Mouse (Mus musculus) limb, embryonic 14.5 days (tissue): ENCODE data around the gene Zfp668. TPM values are rescaled to one million over a fixed set of nuclear protein-coding genes. Genes with fewer than 3 reads are reported as not detected.

Experiments
- ATAC-seq: fragments of 200-750 bp; cut with Nextera tagmentation; 2 replicates; pipeline ENCODE4 v1.8.0; 2017; ENCODE audit warnings: low read depth, moderate number of reproducible peaks, moderate TSS enrichment; ENCODE audit not compliant: low FRiP score
- DNase-seq: peaks from one replicate; pipeline ENCODE4 v3.0.0-alpha.2; 2015; ENCODE audit warnings: low spot score
- H3K27ac ChIP-seq: fragments of 300-500 bp; sonication (generic); replicated peaks from 2 replicates; pipeline ENCODE4 v1.5.1; 2014; ENCODE audit warnings: low read depth, mild to moderate bottlenecking, low read length, moderate library complexity, mixed read lengths
- H3K27me3 ChIP-seq: fragments of 300-500 bp; sonication (generic); 2 replicates; pipeline ENCODE4 v1.6.1; 2014; ENCODE audit warnings: low read length, mixed read lengths; ENCODE audit not compliant: control insufficient read depth, insufficient read depth
- H3K36me3 ChIP-seq: fragments of 300-500 bp; sonication (generic); 2 replicates; pipeline ENCODE4 v1.6.1; 2014; ENCODE audit warnings: mild to moderate bottlenecking, low read length, moderate library complexity, mixed read lengths; ENCODE audit not compliant: control insufficient read depth, insufficient read depth
- H3K4me1 ChIP-seq: fragments of 300-500 bp; sonication (generic); 2 replicates; pipeline ENCODE4 v1.6.1; 2014; ENCODE audit warnings: antibody characterized with exemption, low read length, mixed read lengths; ENCODE audit not compliant: control insufficient read depth, insufficient read depth
- H3K4me2 ChIP-seq: fragments of 300-500 bp; sonication (generic); replicated peaks from 2 replicates; pipeline ENCODE4 v1.6.1; 2014; ENCODE audit warnings: low read depth, mild to moderate bottlenecking, low read length, moderate library complexity; ENCODE audit not compliant: severe bottlenecking
- H3K4me3 ChIP-seq: fragments of 300-500 bp; sonication (generic); replicated peaks from 2 replicates; pipeline ENCODE4 v1.5.1; 2014; ENCODE audit warnings: low read length
- H3K9ac ChIP-seq: fragments of 300-500 bp; sonication (generic); 2 replicates; pipeline ENCODE4 v1.6.1; 2014; ENCODE audit warnings: mild to moderate bottlenecking, low read depth, low read length, moderate library complexity; ENCODE audit not compliant: severe bottlenecking
- H3K9me3 ChIP-seq: fragments of 300-500 bp; sonication (generic); 2 replicates; pipeline ENCODE4 v1.6.1; 2016; ENCODE audit warnings: low read length; ENCODE audit not compliant: control insufficient read depth
- POLR2A ChIP-seq: fragments of 200-500 bp; IDR thresholded peaks from 2 replicates; pipeline ENCODE4 v1.8.0; 2012; ENCODE audit warnings: inconsistent platforms, mild to moderate bottlenecking, moderate library complexity, borderline replicate concordance; ENCODE audit not compliant: insufficient read depth, insufficient read length; ENCODE audit errors: extremely low read depth
- WGBS: fragments of 180-500 bp; shearing (Covaris S2); extraction: QIAGEN DNeasy Blood & Tissue Kit; methylation state at CpG from one replicate; pipeline ENCODE4 v1.1.7; 2014; 5-methylcytosine and 5-hydroxymethylcytosine counted together
- polyA plus RNA-seq, 2 experiments: library from polyadenylated mRNA; depleted of rRNA in 1 of 2; stranded (reverse) in 1 of 2; unstranded in 1 of 2; fragments of >200 nt; fragmentation: Nextera tagmentation in 1 of 2; extraction: Ambion mirVana in 1 of 2; gene quantifications; 2 replicates each; pipeline versions ENCODE4 v1.2.1 to v1.2.3; 2012 to 2014

The Zfp668 gene
- polyA plus RNA-seq, 2 experiments: 10.9 to 11.0 TPM

- 64% methylated on average over 7 of the region's 8 CpGs for WGBS
- no peak for TF ChIP-seq POLR2A
- ATAC-seq (no peak), DNase-seq (no peak)
- no peak overlapping the region for H3K4me2 ChIP-seq
- peaks cover 51% of the 10 kb centered on the region for H3K36me3 ChIP-seq
- H3K4me3 ChIP-seq: no peak overlapping the region
- H3K9me3 ChIP-seq: no peaks in the 10 kb centered on the region
- no peak overlapping the region for H3K27ac ChIP-seq
- H3K4me1 ChIP-seq: no peaks in the 10 kb centered on the region
- no peaks in the 10 kb centered on the region for H3K27me3 ChIP-seq
- no peak overlapping the region for H3K9ac ChIP-seq
Observed at GRCm38 (mm10) chr7:127921516-127921915, 44.9 kb upstream of the Zfp668 start.

- WGBS: 76% methylated on average over 7 of the region's 7 CpGs
- Histone ChIP-seq H3K4me3 (no peak overlapping the region), H3K9me3 (no peaks in the 10 kb centered on the region), H3K27me3 (no peaks in the 10 kb centered on the region), H3K27ac (no peak overlapping the region), H3K4me1 (no peaks in the 10 kb centered on the region), H3K4me2 (no peak overlapping the region), H3K9ac (no peak overlapping the region), H3K36me3 (peaks cover 59% of the 10 kb centered on the region)
- no peak for ATAC-seq
- DNase-seq: no peak
- TF ChIP-seq POLR2A: no peak
Observed at GRCm38 (mm10) chr7:127919290-127919689, 42.7 kb upstream of the Zfp668 start.

GRCm38 (mm10) chr7:127918203-127918602 is 41.6 kb upstream of the Zfp668 start:
- Histone ChIP-seq H3K9me3 (no peaks in the 10 kb centered on the region), H3K27ac (no peak overlapping the region), H3K9ac (no peak overlapping the region), H3K36me3 (peaks cover 51% of the 10 kb centered on the region), H3K4me3 (no peak overlapping the region), H3K27me3 (no peaks in the 10 kb centered on the region), H3K4me1 (0 out of 2 replicates have a peak, but pooled peaks cover 1% of the 10 kb centered on the region), H3K4me2 (no peak overlapping the region)
- 58% methylated on average over 3 of the region's 3 CpGs for WGBS
- DNase-seq (no peak), ATAC-seq (no peak)
- TF ChIP-seq POLR2A: no peak

- TF ChIP-seq POLR2A: no peak
- Histone ChIP-seq H3K4me3 (no peak overlapping the region), H3K27me3 (no peaks in the 10 kb centered on the region), H3K4me1 (0 out of 2 replicates have a peak, but pooled peaks cover 6% of the 10 kb centered on the region), H3K36me3 (peaks cover 37% of the 10 kb centered on the region), H3K4me2 (no peak overlapping the region), H3K9ac (no peak overlapping the region), H3K9me3 (no peaks in the 10 kb centered on the region), H3K27ac (no peak overlapping the region)
- DNase-seq (no peak), ATAC-seq (no peak)
- 86% methylated on average over 12 of the region's 12 CpGs for WGBS
Observed at GRCm38 (mm10) chr7:127915293-127915692, 38.7 kb upstream of the Zfp668 start.

- WGBS: 29% methylated on average over 4 of the region's 4 CpGs
- no peak for DNase-seq
Observed at GRCm38 (mm10) chr7:127912938-127913337, 36.3 kb upstream of the Zfp668 start.

More at GRCm38 (mm10) chr7:127912938-127913337, 36.3 kb upstream of the Zfp668 start:
- Histone ChIP-seq H3K4me1 (0 out of 2 replicates have a peak, but pooled peaks cover 6% of the 10 kb centered on the region), H3K27me3 (no peaks in the 10 kb centered on the region), H3K36me3 (peaks cover 53% of the 10 kb centered on the region), H3K9me3 (no peaks in the 10 kb centered on the region), H3K4me3 (peak overlapping the region; percentile 58), H3K27ac (peak overlapping the region; percentile 81; the same call in 1 of the 2 replicates), H3K9ac (peak overlapping the region; percentile 62), H3K4me2 (peak overlapping the region; percentile 67)
- ATAC-seq: no peak
- no peak for TF ChIP-seq POLR2A
